Mouse (Mus musculus) embryonic facial prominence, embryonic 11.5 days (tissue): ENCODE results near the gene Gss. TPM values are rescaled to one million over a fixed set of nuclear protein-coding genes. Genes with fewer than 3 reads are reported as not detected.
A peak's percentile ranks its signal among the peaks of the same experiment; 100 is the strongest.

Experiments
- ATAC-seq: fragments of 200-750 bp; cut with Nextera tagmentation; replicated peaks from 2 replicates; pipeline ENCODE4 v1.8.0; 2017; ENCODE audit warnings: low read depth; ENCODE audit not compliant: insufficient number of reproducible peaks, low FRiP score, low TSS enrichment
- DNase-seq: peaks from one replicate; pipeline ENCODE4 v3.0.0-alpha.2; 2015; ENCODE audit warnings: low spot score
- H3K27ac ChIP-seq: fragments of 300-500 bp; sonication (generic); replicated peaks from 2 replicates; pipeline ENCODE4 v1.5.1; 2014; ENCODE audit warnings: mild to moderate bottlenecking, low read depth, low read length, control low read depth
- H3K27me3 ChIP-seq: fragments of 300-500 bp; sonication (generic); 2 replicates; pipeline ENCODE4 v1.6.1; 2014; ENCODE audit warnings: mild to moderate bottlenecking, low read length, moderate library complexity, mixed read lengths; ENCODE audit not compliant: control insufficient read depth, insufficient read depth
- H3K36me3 ChIP-seq: fragments of 300-500 bp; sonication (generic); replicated peaks from 2 replicates; pipeline ENCODE4 v1.6.1; 2014; ENCODE audit warnings: low read depth, mild to moderate bottlenecking, low read length, moderate library complexity, mixed read lengths; ENCODE audit not compliant: control insufficient read depth, insufficient read depth
- H3K4me1 ChIP-seq: fragments of 300-500 bp; sonication (generic); 2 replicates; pipeline ENCODE4 v1.6.1; 2014; ENCODE audit warnings: low read length, mixed read lengths; ENCODE audit not compliant: control insufficient read depth, insufficient read depth
- H3K4me2 ChIP-seq: fragments of 300-500 bp; sonication (generic); 2 replicates; pipeline ENCODE4 v1.6.1; 2014; ENCODE audit warnings: low read depth, mild to moderate bottlenecking, control low read depth, low read length, moderate library complexity
- H3K4me3 ChIP-seq: fragments of 300-500 bp; sonication (generic); 2 replicates; pipeline ENCODE4 v1.5.1; 2014; ENCODE audit warnings: low read depth, low read length, control low read depth
- H3K9ac ChIP-seq: fragments of 300-500 bp; sonication (generic); replicated peaks from 2 replicates; pipeline ENCODE4 v1.6.1; 2014; ENCODE audit warnings: mild to moderate bottlenecking, control low read depth, low read length
- H3K9me3 ChIP-seq: fragments of 300-500 bp; sonication (generic); replicated peaks from 2 replicates; pipeline ENCODE4 v1.6.1; 2016; ENCODE audit warnings: mild to moderate bottlenecking, low read length, inconsistent platforms, mixed read lengths; ENCODE audit not compliant: control insufficient read depth
- WGBS: fragments of 180-500 bp; shearing (Covaris S2); extraction: QIAGEN DNeasy Blood & Tissue Kit; methylation state at CpG from one replicate; pipeline ENCODE4 v1.1.7; 2014; 5-methylcytosine and 5-hydroxymethylcytosine counted together
- polyA plus RNA-seq: library from polyadenylated mRNA; unstranded; fragments of >200 nt; fragmentation: Nextera tagmentation; extraction: Ambion mirVana; gene quantifications from 2 replicates; pipeline ENCODE4 v1.2.1, GENCODE M21; 2014

Gss gene
- polyA plus RNA-seq, 1 experiment from 2014 or later, result 24.3 TPM

DNA sequence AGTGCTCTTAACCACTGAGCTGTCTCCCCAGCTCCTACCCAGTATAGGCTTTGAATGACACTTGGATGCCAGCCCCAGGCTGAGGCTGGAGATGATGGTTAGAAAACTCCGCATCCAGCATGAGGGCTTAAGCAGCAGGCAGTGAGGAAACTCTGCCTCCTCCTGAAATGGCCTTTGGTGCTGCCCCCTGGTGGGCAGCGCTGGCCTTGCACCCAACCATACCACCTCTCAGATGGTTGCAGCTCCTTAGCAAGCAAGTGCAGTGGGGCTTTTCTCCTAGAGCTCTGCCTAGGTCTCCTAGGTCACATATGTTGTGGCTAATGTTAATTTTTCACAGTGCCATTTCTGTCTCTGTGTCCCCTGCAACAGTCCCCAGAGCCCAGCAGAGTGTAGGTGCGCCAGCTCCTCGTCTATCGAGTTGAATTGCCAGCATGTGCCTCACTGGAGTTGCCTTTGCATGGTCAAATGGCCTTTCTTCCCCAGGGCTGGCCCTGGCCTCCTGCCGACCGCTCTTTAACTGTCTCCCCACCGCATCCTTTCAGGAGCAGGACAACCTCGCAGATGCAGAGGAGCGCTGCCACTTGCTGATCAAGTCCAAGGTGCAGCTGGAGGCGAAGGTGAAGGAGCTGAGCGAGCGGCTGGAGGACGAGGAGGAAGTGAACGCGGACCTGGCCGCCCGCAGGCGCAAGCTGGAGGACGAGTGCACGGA, 34.6 kb upstream of the Gss start:
- H3K27me3 ChIP-seq, result peaks cover 48% of the 10 kb centered on the region
- H3K4me3 ChIP-seq, result no peak overlapping the region
- H3K9ac ChIP-seq, result no peak overlapping the region
- no peaks in the 10 kb centered on the region; the same call in none of the 2 replicates for H3K4me1 ChIP-seq
- no peak overlapping the region for H3K4me2 ChIP-seq
- peak; percentile 83 for DNase-seq
- WGBS, result 36% methylated on average over 21 of the region's 21 CpGs
- ATAC-seq, result no peak
- H3K27ac ChIP-seq, result no peak overlapping the region
- no peaks in the 10 kb centered on the region for H3K9me3 ChIP-seq
- H3K36me3 ChIP-seq, result no peaks in the 10 kb centered on the region

- peaks cover 39% of the 10 kb centered on the region for H3K27me3 ChIP-seq
- H3K27ac ChIP-seq, result no peak overlapping the region
- DNase-seq, result no peak
- ATAC-seq, result no peak
- H3K4me2 ChIP-seq, result no peak overlapping the region
- WGBS, result 46% methylated on average over 15 of the region's 15 CpGs
- H3K4me3 ChIP-seq, result no peak overlapping the region
- no peaks in the 10 kb centered on the region for H3K9me3 ChIP-seq
- no peak overlapping the region for H3K9ac ChIP-seq
- no peaks in the 10 kb centered on the region; the same call in none of the 2 replicates for H3K4me1 ChIP-seq
- H3K36me3 ChIP-seq, result no peaks in the 10 kb centered on the region
These were observed 33.7 kb upstream of the Gss start for GRCm38 (mm10) chr2:155626277-155626676.

GRCm38 (mm10) chr2:155624730-155625129, 32.1 kb upstream of the Gss start:
- Histone ChIP-seq H3K4me3 (no peak overlapping the region), H3K9ac (no peak overlapping the region), H3K27me3 (peaks cover 24% of the 10 kb centered on the region), H3K9me3 (no peaks in the 10 kb centered on the region), H3K4me2 (no peak overlapping the region), H3K27ac (no peak overlapping the region), H3K36me3 (no peaks in the 10 kb centered on the region), H3K4me1 (no peaks in the 10 kb centered on the region; the same call in none of the 2 replicates)
- WGBS, result 40% methylated on average over 10 of the region's 10 CpGs
- DNase-seq (peak; percentile 69), ATAC-seq (no peak)

DNA sequence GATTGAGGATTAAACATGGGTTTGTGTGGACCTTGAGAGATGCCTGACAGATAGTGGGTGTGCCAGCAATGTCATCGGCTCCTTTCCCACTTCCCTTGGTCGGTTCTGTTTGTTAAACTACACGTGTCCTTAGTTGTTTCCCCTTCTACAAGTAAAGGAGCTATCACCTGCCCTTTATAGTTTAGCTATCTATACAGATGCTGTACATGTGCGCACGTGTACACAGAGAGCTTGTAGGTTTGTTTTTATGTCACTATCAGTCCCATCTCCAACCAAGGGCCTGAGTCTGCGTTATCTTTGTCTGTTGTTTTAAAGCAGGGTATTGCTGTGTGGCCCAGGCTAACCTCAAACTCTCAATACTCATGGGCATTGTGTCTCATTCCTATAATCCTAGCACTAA, 31.4 kb upstream of the Gss start:
- DNase-seq (no peak), ATAC-seq (no peak)
- no peak overlapping the region for H3K9ac ChIP-seq
- H3K36me3 ChIP-seq, result no peaks in the 10 kb centered on the region
- H3K4me1 ChIP-seq, result no peaks in the 10 kb centered on the region
- H3K4me2 ChIP-seq, result no peak overlapping the region
- H3K4me3 ChIP-seq, result no peak overlapping the region
- no peaks in the 10 kb centered on the region for H3K9me3 ChIP-seq
- H3K27me3 ChIP-seq, result peaks cover 17% of the 10 kb centered on the region
- no peak overlapping the region for H3K27ac ChIP-seq
- WGBS, result 91% methylated on average over 6 of the region's 6 CpGs

GRCm38 (mm10) chr2:155622606-155623005, 30.0 kb upstream of the Gss start:
- 24% methylated on average over 11 of the region's 11 CpGs for WGBS
- Histone ChIP-seq H3K27me3 (peaks cover 3% of the 10 kb centered on the region), H3K9ac (no peak overlapping the region), H3K9me3 (no peaks in the 10 kb centered on the region), H3K4me2 (no peak overlapping the region), H3K36me3 (no peaks in the 10 kb centered on the region), H3K4me1 (no peaks in the 10 kb centered on the region), H3K27ac (no peak overlapping the region), H3K4me3 (no peak overlapping the region)
- ATAC-seq (no peak), DNase-seq (no peak)

DNA sequence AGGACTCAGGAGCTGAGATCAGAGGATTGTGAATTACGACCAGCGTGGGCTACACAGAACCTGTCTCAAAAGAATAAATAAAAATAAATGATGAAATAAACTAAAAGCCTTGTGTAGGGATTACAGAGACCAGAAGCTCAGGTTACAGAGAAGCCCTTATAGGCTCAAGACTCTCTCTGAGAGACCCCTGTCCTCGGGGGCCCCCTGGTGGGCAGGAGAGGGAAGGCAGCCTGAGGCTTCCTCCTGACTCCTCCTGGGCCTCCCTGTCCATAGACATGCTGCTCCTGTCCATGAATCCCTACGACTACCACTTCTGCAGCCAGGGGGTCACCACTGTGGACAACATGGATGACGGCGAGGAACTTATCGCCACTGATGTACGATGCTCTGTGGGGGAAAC, 27.2 kb upstream of the Gss start:
- Histone ChIP-seq H3K36me3 (no peaks in the 10 kb centered on the region), H3K27ac (no peak overlapping the region), H3K9me3 (no peaks in the 10 kb centered on the region), H3K27me3 (no peaks in the 10 kb centered on the region), H3K4me3 (no peak overlapping the region), H3K4me1 (no peaks in the 10 kb centered on the region), H3K9ac (no peak overlapping the region), H3K4me2 (no peak overlapping the region)
- DNase-seq (peak; percentile 87), ATAC-seq (peak; percentile 48; the same call in 1 of the 2 replicates)
- 22% methylated on average over 8 of the region's 8 CpGs for WGBS

GRCm38 (mm10) chr2:155616971-155617370, 24.4 kb upstream of the Gss start:
- peaks cover 3% of the 10 kb centered on the region; the same call in 1 of the 2 replicates for H3K4me1 ChIP-seq
- H3K36me3 ChIP-seq, result no peaks in the 10 kb centered on the region
- DNase-seq (no peak), ATAC-seq (no peak)
- no peaks in the 10 kb centered on the region for H3K9me3 ChIP-seq
- no peak overlapping the region for H3K9ac ChIP-seq
- no peak overlapping the region for H3K27ac ChIP-seq
- H3K27me3 ChIP-seq, result no peaks in the 10 kb centered on the region
- 56% methylated on average over 6 of the region's 6 CpGs for WGBS
- no peak overlapping the region for H3K4me2 ChIP-seq
- H3K4me3 ChIP-seq, result no peak overlapping the region

- Histone ChIP-seq H3K9ac (no peak overlapping the region), H3K9me3 (no peaks in the 10 kb centered on the region), H3K27ac (no peak overlapping the region), H3K4me2 (no peak overlapping the region; the same call in 1 of the 2 replicates), H3K4me1 (peaks cover 3% of the 10 kb centered on the region; the same call in 1 of the 2 replicates), H3K36me3 (no peaks in the 10 kb centered on the region), H3K4me3 (no peak overlapping the region), H3K27me3 (no peaks in the 10 kb centered on the region)
- ATAC-seq (no peak), DNase-seq (no peak)
- WGBS, result 63% methylated on average over 8 of the region's 8 CpGs
These were observed 21.3 kb upstream of the Gss start for GRCm38 (mm10) chr2:155613953-155614352.
